Mouse (Mus musculus) cortical plate, adult 2 months (tissue): ENCODE measurements around the gene Sf3a2.

Source experiments
- CTCF ChIP-seq: fragments of 200-500 bp; IDR thresholded peaks from 2 replicates; pipeline ENCODE4 v1.5.1; 2011; ENCODE audit warnings: mild to moderate bottlenecking, control low read depth, low read length; ENCODE audit not compliant: insufficient read depth; ENCODE audit errors: extremely low read depth
- POLR2A ChIP-seq: fragments of 200-500 bp; IDR thresholded peaks from 2 replicates; pipeline ENCODE4 v1.6.1; 2011; ENCODE audit warnings: mild to moderate bottlenecking, low read length, control low read depth; ENCODE audit not compliant: insufficient read depth; ENCODE audit errors: extremely low read depth

- TF ChIP-seq POLR2A (no peak), CTCF (no peak)
Measured at GRCm38 (mm10) chr10:80774981-80775380, 23.0 kb upstream of the Sf3a2 start.
